Mouse (Mus musculus) heart, adult 2 months (tissue): ENCODE measurements around the gene Cxcl14.

Experiments used
- CTCF ChIP-seq: fragments of 200-600 bp; IDR thresholded peaks from 2 replicates; pipeline ENCODE4 v1.8.1; 2022; ENCODE audit warnings: antibody characterized with exemption, mild to moderate bottlenecking, moderate library complexity
- EP300 ChIP-seq: fragments of 200-500 bp; IDR thresholded peaks from 2 replicates; pipeline ENCODE4 v1.6.1; 2011; ENCODE audit warnings: low read depth, low read length, control low read depth; ENCODE audit not compliant: insufficient read depth
- POLR2A ChIP-seq: fragments of 200-500 bp; IDR thresholded peaks from 2 replicates; pipeline ENCODE4 v1.6.1; 2011; ENCODE audit warnings: mild to moderate bottlenecking, low read depth, low read length, control low read depth; ENCODE audit not compliant: insufficient read depth

- TF ChIP-seq CTCF (no peak), POLR2A (no peak), EP300 (no peak)
Observed at GRCm38 (mm10) chr13:56295943-56296658, at the start of gene Cxcl14.
